In genomic region chr15:61241741-61242140, GRCm38 (mm10) we compare ENCODE assay signal across 27 mouse cellular contexts.
A peak's percentile ranks its signal among the peaks of the same experiment; 100 is the strongest.
DNase-seq lines count a peak whose midpoint lies in the region; ATAC-seq and TF ChIP-seq lines count a peak whose summit lies in the region.
"Had no signal": no experiment of that assay in that cellular context is flagged by ENCODE, and none has a peak within 500 bp of the region (broad histone marks: within the 10 kb centered on the region; RNA-seq: fewer than 3 reads in every experiment).

No protein-coding gene starts in this region.

- TF ChIP-seq POLR2A in myocyte (IDR thresholded peaks at IDR 0.05; ENCODE audit: insufficient read length, low read depth), result no peak

- no peak overlapping the region for H3ac ChIP-seq in myocyte (ENCODE audit: control insufficient read depth, insufficient read length)

- H3K9me3 ChIP-seq in lung, embryonic 14.5 days (ENCODE audit: low read depth, low read length), result no peaks in the 10 kb centered on the region
- H3K9me3 ChIP-seq in hindbrain, embryonic 12.5 days (replicated peaks), result no peaks in the 10 kb centered on the region
- H3K9me3 ChIP-seq: forebrain, embryonic 10.5 days; forebrain, embryonic 15.5 days; heart, embryonic 13.5 days; hindbrain, embryonic 13.5 days; liver, embryonic 13.5 days; midbrain, embryonic 12.5 days; stomach, embryonic 15.5 days had no signal

- peak overlapping the region; percentile 0; the same call in 1 of the 2 replicates for H3K27ac ChIP-seq in lung, embryonic 14.5 days (ENCODE audit: low read depth)
- H3K27ac ChIP-seq in hindbrain, embryonic 12.5 days, result no peak overlapping the region
- H3K27ac ChIP-seq: forebrain, embryonic 10.5 days; forebrain, embryonic 15.5 days; heart, embryonic 13.5 days; hindbrain, embryonic 13.5 days; kidney, postnatal 0 days; liver, embryonic 13.5 days; midbrain, embryonic 12.5 days; stomach, embryonic 15.5 days had no signal

- H3K27me3 ChIP-seq in lung, embryonic 14.5 days (ENCODE audit: insufficient read depth, low read length), result no peaks in the 10 kb centered on the region
- no peaks in the 10 kb centered on the region for H3K27me3 ChIP-seq in myocyte (ENCODE audit: control insufficient read depth, insufficient read depth, insufficient read length)
- no peaks in the 10 kb centered on the region for H3K27me3 ChIP-seq in hindbrain, embryonic 12.5 days
- H3K27me3 ChIP-seq: forebrain, embryonic 15.5 days; heart, embryonic 13.5 days; hindbrain, embryonic 13.5 days; liver, embryonic 13.5 days; midbrain, embryonic 12.5 days; stomach, embryonic 15.5 days had no signal

- H3K4me3 ChIP-seq in lung, embryonic 14.5 days (ENCODE audit: low read depth, low read length), result no peak overlapping the region
- no peak overlapping the region for H3K4me3 ChIP-seq in myocyte
- H3K4me3 ChIP-seq in hindbrain, embryonic 12.5 days, result no peak overlapping the region
- H3K4me3 ChIP-seq: forebrain, embryonic 10.5 days; forebrain, embryonic 15.5 days; heart, embryonic 13.5 days; hindbrain, embryonic 13.5 days; liver, embryonic 13.5 days; midbrain, embryonic 12.5 days; stomach, embryonic 15.5 days had no signal

- peak; percentile 17 for DNase-seq in lung, embryonic 14.5 days
- no peak for DNase-seq in lung, postnatal 10 days
- DNase-seq in 3T3-L1 (ENCODE audit: low read depth, low spot score), result peak; percentile 91
- peak; percentile 90 for DNase-seq in Muller cell, postnatal 12 days (ENCODE audit: inconsistent ontology term)
- no peak for DNase-seq in adrenal gland, adult 8-10 months
- DNase-seq: adrenal gland, adult 2 months; cerebellum, adult 8-10 months; cerebellum, postnatal 25 days; gastrocnemius, postnatal 25 days; heart, adult 18-20 months; heart, postnatal 14 days; kidney, adult 8-10 months; kidney, postnatal 4 days; left cerebral cortex, postnatal 4 days; liver, embryonic 13.5 days; lung, adult 18-20 months; thymus, postnatal 14 days had no signal

- 63% methylated on average over 1 of the region's 1 CpGs for WGBS in lung, embryonic 14.5 days
- WGBS in hindbrain, embryonic 12.5 days, result 100% methylated on average over 1 of the region's 1 CpGs

- TF ChIP-seq CTCF in lung, embryonic 14.5 days (IDR thresholded peaks at IDR 0.05; ENCODE audit: low read depth), result no peak

- H3K4me2 ChIP-seq in lung, embryonic 14.5 days, result no peak overlapping the region
- H3K4me2 ChIP-seq in myocyte (ENCODE audit: low read depth), result peak overlapping the region; percentile 55
- H3K4me2 ChIP-seq in hindbrain, embryonic 12.5 days (replicated peaks), result no peak overlapping the region
- H3K4me2 ChIP-seq: forebrain, embryonic 15.5 days; heart, embryonic 13.5 days; hindbrain, embryonic 13.5 days; liver, embryonic 13.5 days; midbrain, embryonic 12.5 days; stomach, embryonic 15.5 days had no signal

- H3K79me2 ChIP-seq in myocyte (ENCODE audit: control insufficient read depth, insufficient read depth), result no peaks in the 10 kb centered on the region

- H3K9ac ChIP-seq in lung, embryonic 14.5 days, result no peak overlapping the region
- H3K9ac ChIP-seq in hindbrain, embryonic 12.5 days, result no peak overlapping the region
- H3K9ac ChIP-seq: forebrain, embryonic 15.5 days; heart, embryonic 13.5 days; hindbrain, embryonic 13.5 days; liver, embryonic 13.5 days; midbrain, embryonic 12.5 days; stomach, embryonic 15.5 days had no signal

- H3K4me1 ChIP-seq in lung, embryonic 14.5 days (ENCODE audit: insufficient read depth), result no peaks in the 10 kb centered on the region
- H3K4me1 ChIP-seq in hindbrain, embryonic 12.5 days, result peaks cover 5% of the 10 kb centered on the region; the same call in 1 of the 2 replicates
- H3K4me1 ChIP-seq: liver, embryonic 13.5 days; midbrain, embryonic 12.5 days; stomach, embryonic 15.5 days had no signal

- no peak for ATAC-seq in lung, embryonic 14.5 days (ENCODE audit: insufficient read depth)
- no peak for ATAC-seq in hindbrain, embryonic 12.5 days (ENCODE audit: low FRiP score)
- ATAC-seq: forebrain, embryonic 15.5 days; intestine, embryonic 16.5 days had no signal

- H3K36me3 ChIP-seq in lung, embryonic 14.5 days (ENCODE audit: insufficient read depth), result no peaks in the 10 kb centered on the region
- H3K36me3 ChIP-seq in myocyte (ENCODE audit: control insufficient read depth, insufficient read depth), result no peaks in the 10 kb centered on the region
- no peaks in the 10 kb centered on the region for H3K36me3 ChIP-seq in hindbrain, embryonic 12.5 days
- H3K36me3 ChIP-seq: forebrain, embryonic 10.5 days; forebrain, embryonic 15.5 days; heart, embryonic 13.5 days; hindbrain, embryonic 13.5 days; liver, embryonic 13.5 days; midbrain, embryonic 12.5 days; stomach, embryonic 15.5 days had no signal

TF ChIP-seq in myocyte, 11 proteins besides CTCF, POLR2A, EP300 and RAD21:
- no peak for TF ChIP-seq E2F4 (IDR thresholded peaks at IDR 0.05; ENCODE audit: insufficient read depth)
- TF ChIP-seq TCF3 (IDR thresholded peaks at IDR 0.05; ENCODE audit: insufficient read length, low read depth), result no peak
- TF ChIP-seq TCF12 (IDR thresholded peaks at IDR 0.05; ENCODE audit: insufficient read depth, poor library complexity, severe bottlenecking), result no peak
- TF ChIP-seq MYOD1 (IDR thresholded peaks at IDR 0.05; ENCODE audit: control insufficient read depth in 1 of 3, insufficient read length in 2 of 3, low read depth in 2 of 3), result no peak
- no peak for TF ChIP-seq REST (IDR thresholded peaks at IDR 0.05; ENCODE audit: insufficient read depth, insufficient read length)
- no peak for TF ChIP-seq POLR2AphosphoS2 (IDR thresholded peaks at IDR 0.05; ENCODE audit: insufficient read length, low read depth)
- no peak for TF ChIP-seq MAX (IDR thresholded peaks at IDR 0.05; ENCODE audit: low read depth)
- TF ChIP-seq USF1 (IDR thresholded peaks at IDR 0.05; ENCODE audit: low read depth), result no peak
- no peak for TF ChIP-seq MYOG (IDR thresholded peaks at IDR 0.05; ENCODE audit: control insufficient read depth in 1 of 3, insufficient read depth in 1 of 3, insufficient read length in 2 of 3, low read depth in 2 of 3)
- no peak for TF ChIP-seq CEBPB (IDR thresholded peaks at IDR 0.05; ENCODE audit: insufficient read depth, poor library complexity, severe bottlenecking)
- no peak for TF ChIP-seq SRF (IDR thresholded peaks at IDR 0.05; ENCODE audit: control insufficient read depth, insufficient read length, low read depth)
TF ChIP-seq in myocyte: peak in this region for 0.

Comparison
In these comparisons a context has a peak if more than half of its experiments do, and no peak if none do; other contexts are left out.
1. DNase-seq: peak in lung, embryonic 14.5 days (single experiment), 3T3-L1 (single experiment) and Muller cell, postnatal 12 days (single experiment); none in lung, postnatal 10 days (single experiment) and adrenal gland, adult 8-10 months (single experiment).